In genomic region chrX:162887931-162888511, GRCm38 (mm10) we compare ENCODE assay signal across 7 mouse cellular contexts. TPM values are rescaled to one million over a fixed set of nuclear protein-coding genes. Genes with fewer than 3 reads are reported as not detected.
DNase-seq lines count a peak whose midpoint lies in the region; ATAC-seq and TF ChIP-seq lines count a peak whose summit lies in the region.

Gene Syap1 (minus strand): TSS chrX:162888447.

- peak within 1 kb of the TSS; percentile 60 for H3K4me2 ChIP-seq in intestine, postnatal 0 days (replicated peaks; ENCODE audit: low read depth)
- H3K4me2 ChIP-seq in midbrain, embryonic 12.5 days (replicated peaks), result peak within 1 kb of the TSS; percentile 59

- peaks cover 21% of the 10 kb centered on the region for H3K27me3 ChIP-seq in embryonic facial prominence, embryonic 10.5 days (replicated peaks; ENCODE audit: low read depth, poor library complexity, severe bottlenecking)
- H3K27me3 ChIP-seq in intestine, postnatal 0 days (replicated peaks; ENCODE audit: control insufficient read depth, insufficient read depth, low read length), result no peaks in the 10 kb centered on the region
- H3K27me3 ChIP-seq in limb, embryonic 10.5 days (ENCODE audit: low read depth, poor library complexity, severe bottlenecking), result peaks cover 46% of the 10 kb centered on the region
- no peaks in the 10 kb centered on the region; the same call in 1 of the 2 replicates for H3K27me3 ChIP-seq in midbrain, embryonic 12.5 days

- H3K27ac ChIP-seq in embryonic facial prominence, embryonic 10.5 days (replicated peaks), result peak within 1 kb of the TSS; percentile 82
- peak within 1 kb of the TSS; percentile 64 for H3K27ac ChIP-seq in intestine, postnatal 0 days (ENCODE audit: low read depth, low read length)
- H3K27ac ChIP-seq in limb, embryonic 10.5 days, result peak within 1 kb of the TSS; percentile 83
- H3K27ac ChIP-seq in midbrain, embryonic 12.5 days (replicated peaks), result peak within 1 kb of the TSS; percentile 65; the same call in 1 of the 2 replicates

- no peaks in the 10 kb centered on the region for H3K9me3 ChIP-seq in embryonic facial prominence, embryonic 10.5 days
- H3K9me3 ChIP-seq in intestine, postnatal 0 days (ENCODE audit: control insufficient read depth), result no peaks in the 10 kb centered on the region
- H3K9me3 ChIP-seq in limb, embryonic 10.5 days (replicated peaks), result no peaks in the 10 kb centered on the region
- H3K9me3 ChIP-seq in midbrain, embryonic 12.5 days, result no peaks in the 10 kb centered on the region

- peak within 1 kb of the TSS; percentile 73 for H3K9ac ChIP-seq in intestine, postnatal 0 days (ENCODE audit: low read depth, low read length)
- H3K9ac ChIP-seq in midbrain, embryonic 12.5 days (replicated peaks), result peak within 1 kb of the TSS; percentile 71

- peaks cover 3% of the 10 kb centered on the region; the same call in 1 of the 2 replicates for H3K4me1 ChIP-seq in embryonic facial prominence, embryonic 10.5 days
- H3K4me1 ChIP-seq in intestine, postnatal 0 days (replicated peaks; ENCODE audit: control insufficient read depth, insufficient read depth, low read length), result no peaks in the 10 kb centered on the region
- H3K4me1 ChIP-seq in limb, embryonic 10.5 days, result no peaks in the 10 kb centered on the region
- no peaks in the 10 kb centered on the region for H3K4me1 ChIP-seq in midbrain, embryonic 12.5 days

- no peaks in the 10 kb centered on the region for H3K36me3 ChIP-seq in embryonic facial prominence, embryonic 10.5 days (replicated peaks)
- H3K36me3 ChIP-seq in intestine, postnatal 0 days (ENCODE audit: control insufficient read depth, insufficient read depth), result no peaks in the 10 kb centered on the region
- no peaks in the 10 kb centered on the region for H3K36me3 ChIP-seq in limb, embryonic 10.5 days
- no peaks in the 10 kb centered on the region for H3K36me3 ChIP-seq in midbrain, embryonic 12.5 days

- peak within 1 kb of the TSS; percentile 79 for H3K4me3 ChIP-seq in embryonic facial prominence, embryonic 10.5 days
- peak within 1 kb of the TSS; percentile 68 for H3K4me3 ChIP-seq in intestine, postnatal 0 days (ENCODE audit: low read depth, low read length)
- peak within 1 kb of the TSS; percentile 71 for H3K4me3 ChIP-seq in limb, embryonic 10.5 days
- H3K4me3 ChIP-seq in midbrain, embryonic 12.5 days, result peak within 1 kb of the TSS; percentile 69

- no peak for TF ChIP-seq CTCF in intestine, postnatal 0 days (IDR thresholded peaks at IDR 0.05; ENCODE audit: low read depth)

- DNase-seq in adrenal gland, postnatal 14 days, result peak; percentile 91
- DNase-seq in embryonic facial prominence, embryonic 10.5 days (ENCODE audit: low spot score), result peak; percentile 88
- peak; percentile 86 for DNase-seq in limb, embryonic 10.5 days (ENCODE audit: low spot score)
- peak; percentile 86 for DNase-seq in skeletal muscle tissue, adult 2 months (ENCODE audit: low read depth, low spot score)

- ATAC-seq in granulocyte monocyte progenitor cell, adult 5-6 weeks (replicated peaks; ENCODE audit: poor library complexity, severe bottlenecking), result peak; percentile 100
- peak; percentile 87 for ATAC-seq in intestine, postnatal 0 days
- peak; percentile 96 for ATAC-seq in midbrain, embryonic 12.5 days (ENCODE audit: low FRiP score, low read depth)

- WGBS in embryonic facial prominence, embryonic 10.5 days, result 17% methylated on average over 47 of the region's 47 CpGs
- 22% methylated on average over 42 of the region's 47 CpGs for WGBS in intestine, postnatal 0 days
- 12% methylated on average over 34 of the region's 47 CpGs for WGBS in limb, embryonic 10.5 days
- 26% methylated on average over 40 of the region's 47 CpGs for WGBS in midbrain, embryonic 12.5 days

RNA-seq across cellular contexts. Expression of gene Syap1, which starts in this region (rescaled TPM):
- 76.5 and 85.3 TPM in 2 replicates for total RNA-seq in adrenal gland, postnatal 14 days (2021)
- polyA plus RNA-seq in embryonic facial prominence, embryonic 10.5 days (2016; fragmentation: Nextera tagmentation; extraction: Ambion mirVana), result 24.9 and 28.6 TPM in 2 replicates
- 11.4 and 16.9 TPM in 2 replicates for total RNA-seq in granulocyte monocyte progenitor cell, adult 5-6 weeks (2014; fragmentation: Nextera tagmentation)
- total RNA-seq in granulocyte monocyte progenitor cell, adult 5-6 weeks (2017), result 33.9 and 36.4 TPM in 2 replicates
- 46.7 and 47.5 TPM in 2 replicates for polyA plus RNA-seq in intestine, postnatal 0 days (2015; fragmentation: Nextera tagmentation; extraction: Ambion mirVana)
- 23.4 and 32.3 TPM in 2 replicates for polyA plus RNA-seq in limb, embryonic 10.5 days (2016; fragmentation: Nextera tagmentation; extraction: Ambion mirVana)
- polyA plus RNA-seq in midbrain, embryonic 12.5 days (2016; fragmentation: Nextera tagmentation; extraction: Ambion mirVana), result 36.0 and 37.8 TPM in 2 replicates

Comparison
In these comparisons a context has a peak if more than half of its experiments do, and no peak if none do; other contexts are left out.
1. Peak in every context shown above with its lines: DNase-seq, ATAC-seq, H3K4me3 ChIP-seq and H3K27ac ChIP-seq.